ENCODE assay signal across 9 mouse cellular contexts in the genomic region with DNA sequence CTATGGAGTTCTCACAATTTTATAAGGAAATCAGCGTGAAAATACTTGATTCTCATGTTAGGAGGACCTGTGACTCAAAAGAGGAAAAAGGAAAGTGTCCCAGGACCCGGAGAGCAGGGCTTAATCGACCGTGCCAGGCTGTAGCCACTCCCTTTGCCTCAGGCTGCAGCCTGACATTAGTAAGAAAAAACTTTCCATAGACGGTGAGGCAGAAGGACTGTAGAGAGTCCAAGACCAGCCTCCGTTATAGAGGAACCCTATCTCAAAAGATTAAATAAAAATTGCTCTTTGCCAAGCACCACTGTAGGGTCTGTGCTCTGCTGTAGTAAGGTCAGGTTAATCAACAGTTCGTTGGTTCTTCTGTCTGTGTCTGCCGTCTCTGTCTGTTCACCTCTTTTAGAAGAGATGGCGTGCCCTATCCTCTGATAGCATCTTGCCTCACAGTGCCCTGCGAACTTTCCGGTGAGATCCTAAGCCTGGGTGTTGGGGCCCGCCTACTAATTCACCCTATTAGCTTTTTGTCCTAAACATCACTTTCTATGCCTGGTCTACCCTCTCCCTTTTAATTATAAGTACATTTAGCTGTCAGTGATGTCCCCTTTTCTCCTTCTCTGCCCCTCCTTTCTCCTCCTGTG. TPM values are rescaled to one million over a fixed set of nuclear protein-coding genes. Genes with fewer than 3 reads are reported as not detected.
DNase-seq lines count a peak whose midpoint lies in the region; ATAC-seq and TF ChIP-seq lines count a peak whose summit lies in the region.
"Had no signal": no experiment of that assay in that cellular context is flagged by ENCODE, and none has a peak within 500 bp of the region (broad histone marks: within the 10 kb centered on the region; RNA-seq: fewer than 3 reads in every experiment).

No protein-coding gene starts in this region.

- DNase-seq in adrenal gland, postnatal 14 days = peak; percentile 56
- peak; percentile 65 for DNase-seq in kidney, postnatal 10 days
- no peak for DNase-seq in layer of hippocampus, postnatal 36 days
- DNase-seq in gastrocnemius, postnatal 10 days = no peak

- H3K36me3 ChIP-seq in C2C12 (ENCODE audit: control insufficient read depth, insufficient read depth) = no peaks in the 10 kb centered on the region
- H3K36me3 ChIP-seq in heart, embryonic 13.5 days = no peaks in the 10 kb centered on the region

- peak overlapping the region; percentile 92 for H3ac ChIP-seq in C2C12 (ENCODE audit: control insufficient read depth, insufficient read length, low read depth)

- H3K4me3 ChIP-seq in C2C12 (ENCODE audit: insufficient read depth, poor library complexity, severe bottlenecking) = peak overlapping the region; percentile 34
- peak overlapping the region; percentile 64 for H3K4me3 ChIP-seq in heart, embryonic 13.5 days

- peak overlapping the region; percentile 97 for H3K27ac ChIP-seq in heart, embryonic 13.5 days (replicated peaks)

- no peaks in the 10 kb centered on the region for H3K79me2 ChIP-seq in C2C12 (ENCODE audit: control insufficient read depth, insufficient read depth)

- no peak for ATAC-seq in heart, embryonic 13.5 days (ENCODE audit: extremely low read depth, insufficient number of reproducible peaks, low FRiP score, low TSS enrichment)
- peak; percentile 32; the same call in 1 of the 2 replicates for ATAC-seq in megakaryocyte progenitor cell, adult 5-6 weeks (replicated peaks; ENCODE audit: poor library complexity)
- ATAC-seq in activated CD4-positive, CD25-positive, alpha-beta regulatory T cell, adult 4 months = no peak

- H3K27me3 ChIP-seq in C2C12 (ENCODE audit: control insufficient read depth, insufficient read depth, insufficient read length) = no peaks in the 10 kb centered on the region
- peaks cover 37% of the 10 kb centered on the region for H3K27me3 ChIP-seq in heart, embryonic 13.5 days (replicated peaks)

- H3K4me2 ChIP-seq in heart, embryonic 13.5 days = peak overlapping the region; percentile 85

- no peaks in the 10 kb centered on the region for H3K79me3 ChIP-seq in C2C12 (ENCODE audit: low read depth)

- no peaks in the 10 kb centered on the region for H3K9me3 ChIP-seq in heart, embryonic 13.5 days

- peaks cover 12% of the 10 kb centered on the region for H3K4me1 ChIP-seq in heart, embryonic 13.5 days

- TF ChIP-seq CTCF in C2C12 (IDR thresholded peaks at IDR 0.05; ENCODE audit: control insufficient read depth, insufficient read depth, insufficient read length) = no peak

- H3K9ac ChIP-seq in heart, embryonic 13.5 days = peak overlapping the region; percentile 84

- WGBS in heart, embryonic 13.5 days = 11% methylated on average over 12 of the region's 12 CpGs

TF ChIP-seq in C2C12, 6 proteins besides CTCF, POLR2A, EP300 and RAD21:
- TF ChIP-seq MAX (IDR thresholded peaks at IDR 0.05) (no peak), CEBPB (IDR thresholded peaks at IDR 0.05; ENCODE audit: low read depth) (no peak), FOSL1 (IDR thresholded peaks at IDR 0.05; ENCODE audit: insufficient read depth, low read length, poor library complexity, severe bottlenecking) (no peak), USF1 (IDR thresholded peaks at IDR 0.05; ENCODE audit: low read depth) (no peak), MYOG (IDR thresholded peaks at IDR 0.05; ENCODE audit: control insufficient read depth, extremely low read depth, insufficient read length) (no peak), MYOD1 (IDR thresholded peaks at IDR 0.05; ENCODE audit: control insufficient read depth, insufficient read length, low read depth) (no peak)
TF ChIP-seq in C2C12: peak in this region for 0.

RNA-seq across cellular contexts. Expression of a gene that starts 1.0 kb away (rescaled TPM):
- 22.6 TPM for polyA plus RNA-seq in C2C12 (2012; fragmentation: generic; extraction: Trizol)
- 29.6 and 90.6 TPM in 2 replicates for total RNA-seq in adrenal gland, postnatal 14 days (2021)
- 0.19 and 0.20 TPM in 2 replicates for polyA plus RNA-seq in heart, embryonic 13.5 days (2015; fragmentation: Nextera tagmentation; extraction: Ambion mirVana)
- total RNA-seq in megakaryocyte progenitor cell, adult 5-6 weeks (2015) = 19.3 and 27.4 TPM in 2 replicates
- total RNA-seq in megakaryocyte progenitor cell, adult 5-6 weeks (2017) = 22.7 and 24.4 TPM in 2 replicates
- polyA plus RNA-seq in activated CD4-positive, CD25-positive, alpha-beta regulatory T cell, adult 4 months (2017; shearing (Covaris generic)) = 1 to 10 TPM in 1 of 2 experiments, not detected in 1; 7.0 TPM
- total RNA-seq in layer of hippocampus, postnatal 36 days (2021) = 10 to 100 TPM; 28.0 to 35.6 TPM
- 1 to 10 TPM; 2.2 to 4.3 TPM for total RNA-seq in gastrocnemius, postnatal 10 days (2021)

RNA-seq across cellular contexts. Expression of a gene that starts 9.7 kb away (rescaled TPM):
- not detected for polyA plus RNA-seq in C2C12 (2012; fragmentation: generic; extraction: Trizol)
- not detected in 2 replicates for total RNA-seq in adrenal gland, postnatal 14 days (2021)
- not detected in 2 replicates for polyA plus RNA-seq in heart, embryonic 13.5 days (2015; fragmentation: Nextera tagmentation; extraction: Ambion mirVana)
- not detected in 2 replicates for total RNA-seq in megakaryocyte progenitor cell, adult 5-6 weeks (2015)
- total RNA-seq in megakaryocyte progenitor cell, adult 5-6 weeks (2017) = not detected in 2 replicates
- not detected for polyA plus RNA-seq in activated CD4-positive, CD25-positive, alpha-beta regulatory T cell, adult 4 months (2017; shearing (Covaris generic))
- not detected for total RNA-seq in layer of hippocampus, postnatal 36 days (2021)
- not detected for total RNA-seq in gastrocnemius, postnatal 10 days (2021)
- polyA plus RNA-seq: brain, embryonic 14.5 days had no signal

RNA-seq across cellular contexts. Expression of a gene that starts 12.0 kb away (rescaled TPM):
- polyA plus RNA-seq in C2C12 (2012; fragmentation: generic; extraction: Trizol) = 1.8 TPM
- 12.7 and 38.7 TPM in 2 replicates for total RNA-seq in adrenal gland, postnatal 14 days (2021)
- 3.9 TPM in 2 replicates for polyA plus RNA-seq in heart, embryonic 13.5 days (2015; fragmentation: Nextera tagmentation; extraction: Ambion mirVana)
- 8.4 and 14.5 TPM in 2 replicates for total RNA-seq in megakaryocyte progenitor cell, adult 5-6 weeks (2015)
- 20.8 and 29.4 TPM in 2 replicates for total RNA-seq in megakaryocyte progenitor cell, adult 5-6 weeks (2017)
- polyA plus RNA-seq in activated CD4-positive, CD25-positive, alpha-beta regulatory T cell, adult 4 months (2017; shearing (Covaris generic)) = 1 to 10 TPM in 1 of 2 experiments, under 1 TPM in 1; 0.17 to 5.1 TPM
- total RNA-seq in layer of hippocampus, postnatal 36 days (2021) = 10 to 100 TPM; 19.1 to 26.6 TPM
- total RNA-seq in gastrocnemius, postnatal 10 days (2021) = 1 to 10 TPM; 3.8 to 6.4 TPM

RNA-seq across cellular contexts. Expression of a gene that starts 12.5 kb away (rescaled TPM):
- polyA plus RNA-seq in C2C12 (2012; fragmentation: generic; extraction: Trizol) = 0.99 TPM
- total RNA-seq in adrenal gland, postnatal 14 days (2021) = 0.34 and 0.37 TPM in 2 replicates
- 2.1 and 2.2 TPM in 2 replicates for polyA plus RNA-seq in heart, embryonic 13.5 days (2015; fragmentation: Nextera tagmentation; extraction: Ambion mirVana)
- total RNA-seq in megakaryocyte progenitor cell, adult 5-6 weeks (2015) = not detected in 2 replicates
- total RNA-seq in megakaryocyte progenitor cell, adult 5-6 weeks (2017) = not detected in 2 replicates
- polyA plus RNA-seq in activated CD4-positive, CD25-positive, alpha-beta regulatory T cell, adult 4 months (2017; shearing (Covaris generic)) = under 1 TPM in 1 of 2 experiments, not detected in 1; 0.46 TPM
- total RNA-seq in layer of hippocampus, postnatal 36 days (2021) = under 1 TPM; 0.42 to 0.48 TPM
- 1 to 10 TPM; 6.2 to 9.9 TPM for total RNA-seq in gastrocnemius, postnatal 10 days (2021)

RNA-seq across cellular contexts. Expression of a gene that starts 21.7 kb away (rescaled TPM):
- 133 TPM for polyA plus RNA-seq in C2C12 (2012; fragmentation: generic; extraction: Trizol)
- 39.4 and 44.2 TPM in 2 replicates for total RNA-seq in adrenal gland, postnatal 14 days (2021)
- polyA plus RNA-seq in heart, embryonic 13.5 days (2015; fragmentation: Nextera tagmentation; extraction: Ambion mirVana) = 145 and 153 TPM in 2 replicates
- total RNA-seq in megakaryocyte progenitor cell, adult 5-6 weeks (2015) = 187 and 253 TPM in 2 replicates
- total RNA-seq in megakaryocyte progenitor cell, adult 5-6 weeks (2017) = 71.7 and 78.0 TPM in 2 replicates
- polyA plus RNA-seq in activated CD4-positive, CD25-positive, alpha-beta regulatory T cell, adult 4 months (2017; shearing (Covaris generic)) = 10 to 100 TPM; 45.5 to 61.3 TPM
- total RNA-seq in layer of hippocampus, postnatal 36 days (2021) = 10 to 100 TPM; 17.3 to 19.1 TPM
- total RNA-seq in gastrocnemius, postnatal 10 days (2021) = 10 to 100 TPM; 24.7 to 28.2 TPM

Comparison
In these comparisons a context has a peak if more than half of its experiments do, and no peak if none do; other contexts are left out.
1. DNase-seq: peak in adrenal gland, postnatal 14 days (single experiment) and kidney, postnatal 10 days (single experiment); none in layer of hippocampus, postnatal 36 days (0 of 2) and gastrocnemius, postnatal 10 days (single experiment).